Mouse (Mus musculus) E14TG2a.4 (cell line): ENCODE results near the gene Vmn1r130.
"Not testable (repeated sequence)": the region's sequence is repeated elsewhere in the genome, so short reads cannot be mapped to it uniquely, and the experiment has no call there.

Experiments used
- CTCF ChIP-seq: conservative IDR thresholded peaks from 2 replicates; pipeline ENCODE4 v1.5.1; 2014; ENCODE audit warnings: low read length
- NANOG ChIP-seq: IDR thresholded peaks from 2 replicates; pipeline ENCODE4 v1.6.1; 2014; ENCODE audit warnings: borderline replicate concordance, low read length, mixed read lengths
- POU5F1 ChIP-seq: IDR thresholded peaks from 2 replicates; pipeline ENCODE4 v1.6.1; 2014; ENCODE audit warnings: low read length, borderline replicate concordance

- TF ChIP-seq CTCF, NANOG, POU5F1: not testable (repeated sequence)
These were observed 34.4 kb downstream of the Vmn1r130 start, which contains the start of gene Vmn1r131 for GRCm38 (mm10) chr7:21545990-21546389.
